Mouse (Mus musculus) lung, postnatal 14 days (tissue): ENCODE results near the gene D130052B06Rik.

Source experiments
- DNase-seq: peaks from one replicate; pipeline ENCODE4 v3.0.0; 2021

Gene D130052B06Rik

GRCm38 (mm10) chr11:33598986-33599385 is at the start of gene D130052B06Rik:
Gene D130052B06Rik (plus strand): TSS chr11:33599302.
- no peak for DNase-seq

- DNase-seq = no peak
These were observed 48.1 kb upstream of the D130052B06Rik start for GRCm38 (mm10) chr11:33550861-33551560.

- peak; percentile 4 for DNase-seq
These were observed 45.0 kb upstream of the D130052B06Rik start for GRCm38 (mm10) chr11:33554123-33554522.

GRCm38 (mm10) chr11:33563921-33564320 is 35.2 kb upstream of the D130052B06Rik start:
- DNase-seq = no peak

- peak; percentile 26 for DNase-seq
These were observed 28.7 kb upstream of the D130052B06Rik start for GRCm38 (mm10) chr11:33570413-33570812.

- DNase-seq = no peak
These were observed 24.2 kb upstream of the D130052B06Rik start for GRCm38 (mm10) chr11:33574944-33575343.

- peak; percentile 8 for DNase-seq
These were observed 20.2 kb upstream of the D130052B06Rik start, which contains the start of gene Gabrp for GRCm38 (mm10) chr11:33578859-33579258. Gene Gabrp (minus strand): TSS chr11:33578959.

- DNase-seq = peak; percentile 6
These were observed 19.5 kb upstream of the D130052B06Rik start for GRCm38 (mm10) chr11:33579621-33580020.

GRCm38 (mm10) chr11:33586614-33587013 is 12.5 kb upstream of the D130052B06Rik start:
- no peak for DNase-seq

- no peak for DNase-seq
These were observed 8.3 kb upstream of the D130052B06Rik start for GRCm38 (mm10) chr11:33590771-33591170.

GRCm38 (mm10) chr11:33592826-33593225 is 6.3 kb upstream of the D130052B06Rik start:
- DNase-seq = no peak

GRCm38 (mm10) chr11:33596655-33597054 is 2.4 kb upstream of the D130052B06Rik start:
- DNase-seq = no peak

GRCm38 (mm10) chr11:33603174-33603573 is 4.1 kb downstream of the D130052B06Rik start:
- DNase-seq = no peak

GRCm38 (mm10) chr11:33607784-33608183 is 8.7 kb downstream of the D130052B06Rik start:
- DNase-seq = no peak

- peak; percentile 79 for DNase-seq
These were observed 15.1 kb downstream of the D130052B06Rik start for GRCm38 (mm10) chr11:33614218-33614617.

- no peak for DNase-seq
These were observed 28.1 kb downstream of the D130052B06Rik start for GRCm38 (mm10) chr11:33627136-33627742.

GRCm38 (mm10) chr11:33637107-33637506 is 38.0 kb downstream of the D130052B06Rik start:
- DNase-seq = no peak

GRCm38 (mm10) chr11:33649358-33649757 is 50.3 kb downstream of the D130052B06Rik start:
- DNase-seq = no peak

- DNase-seq = no peak
These were observed 55.4 kb downstream of the D130052B06Rik start for GRCm38 (mm10) chr11:33654485-33654884.

- no peak for DNase-seq
These were observed 56.1 kb downstream of the D130052B06Rik start for GRCm38 (mm10) chr11:33655221-33655620.

GRCm38 (mm10) chr11:33655861-33656593 is 56.9 kb downstream of the D130052B06Rik start:
- peak; percentile 14 for DNase-seq

- DNase-seq = peak; percentile 7
These were observed 61.2 kb downstream of the D130052B06Rik start for GRCm38 (mm10) chr11:33660016-33660913.

- no peak for DNase-seq
These were observed 64.5 kb downstream of the D130052B06Rik start for GRCm38 (mm10) chr11:33663599-33663998.
